Mouse (Mus musculus): ENCODE measurements around the gene Slc2a1. TPM values are rescaled to one million over a fixed set of nuclear protein-coding genes. Genes with fewer than 3 reads are reported as not detected.
A peak's percentile ranks its signal among the peaks of the same experiment; 100 is the strongest.

The Slc2a1 gene
- polyA plus RNA-seq, 1 experiment from 2014 or later = 129 TPM

GRCm38 (mm10) chr4:119147347-119147746 is 38.8 kb downstream of the Slc2a1 start:
- H3K36me3 ChIP-seq (ENCODE audit: control insufficient read depth, insufficient read depth) = no peaks in the 10 kb centered on the region
- H3K9me3 ChIP-seq (replicated peaks; ENCODE audit: control insufficient read depth, low read length) = no peaks in the 10 kb centered on the region
- no peak for ATAC-seq (replicated peaks; ENCODE audit: extremely low read depth, insufficient read depth, low FRiP score)
- H3K4me1 ChIP-seq (ENCODE audit: control insufficient read depth, insufficient read depth, low read length) = no peaks in the 10 kb centered on the region
- H3K27ac ChIP-seq (ENCODE audit: low read length) = no peak overlapping the region
- H3K27me3 ChIP-seq (ENCODE audit: control insufficient read depth, insufficient read depth, low read length) = no peaks in the 10 kb centered on the region
- H3K4me2 ChIP-seq (ENCODE audit: low read depth, low read length) = no peak overlapping the region
- no peak overlapping the region for H3K9ac ChIP-seq (ENCODE audit: low read length)
- no peak overlapping the region for H3K4me3 ChIP-seq (ENCODE audit: low read length)
- WGBS = 90% methylated on average over 5 of the region's 5 CpGs

DNA sequence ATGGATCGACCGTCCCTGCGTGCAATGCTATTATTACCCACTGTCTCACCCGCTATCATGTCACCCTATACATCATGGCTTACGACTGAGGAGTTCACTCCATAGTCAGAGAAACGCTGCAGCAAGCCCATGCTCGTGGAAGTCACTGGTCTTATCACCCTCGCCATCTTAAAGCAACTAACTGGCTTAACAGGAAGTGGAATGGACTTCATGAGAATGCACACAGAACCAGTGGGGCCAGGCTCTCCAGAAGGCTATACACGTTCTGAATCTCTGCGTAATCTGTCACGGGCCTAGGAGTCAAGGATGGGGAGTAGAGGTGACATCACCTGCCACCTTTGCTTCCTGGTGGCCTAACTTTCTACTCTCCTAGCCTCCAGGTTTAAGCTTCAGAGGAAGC is 40.2 kb downstream of the Slc2a1 start:
- H3K4me1 ChIP-seq (ENCODE audit: control insufficient read depth, insufficient read depth, low read length) = no peaks in the 10 kb centered on the region
- H3K9ac ChIP-seq (ENCODE audit: low read length) = no peak overlapping the region
- H3K4me2 ChIP-seq (ENCODE audit: low read depth, low read length) = no peak overlapping the region
- ATAC-seq (replicated peaks; ENCODE audit: extremely low read depth, insufficient read depth, low FRiP score) = no peak
- H3K27ac ChIP-seq (ENCODE audit: low read length) = no peak overlapping the region
- no peaks in the 10 kb centered on the region for H3K36me3 ChIP-seq (ENCODE audit: control insufficient read depth, insufficient read depth)
- 69% methylated on average over 11 of the region's 11 CpGs for WGBS
- H3K27me3 ChIP-seq (ENCODE audit: control insufficient read depth, insufficient read depth, low read length) = no peaks in the 10 kb centered on the region
- H3K9me3 ChIP-seq (replicated peaks; ENCODE audit: control insufficient read depth, low read length) = no peaks in the 10 kb centered on the region
- H3K4me3 ChIP-seq (ENCODE audit: low read length) = no peak overlapping the region

- H3K4me1 ChIP-seq (ENCODE audit: control insufficient read depth, insufficient read depth, low read length) = no peaks in the 10 kb centered on the region
- no peak overlapping the region for H3K27ac ChIP-seq (ENCODE audit: low read length)
- WGBS = 35% methylated on average over 2 of the region's 2 CpGs
- no peaks in the 10 kb centered on the region for H3K9me3 ChIP-seq (replicated peaks; ENCODE audit: control insufficient read depth, low read length)
- no peak overlapping the region for H3K4me2 ChIP-seq (ENCODE audit: low read depth, low read length)
- no peak for ATAC-seq (replicated peaks; ENCODE audit: extremely low read depth, insufficient read depth, low FRiP score)
- no peak overlapping the region for H3K4me3 ChIP-seq (ENCODE audit: low read length)
- no peaks in the 10 kb centered on the region for H3K27me3 ChIP-seq (ENCODE audit: control insufficient read depth, insufficient read depth, low read length)
- H3K9ac ChIP-seq (ENCODE audit: low read length) = no peak overlapping the region
- no peaks in the 10 kb centered on the region for H3K36me3 ChIP-seq (ENCODE audit: control insufficient read depth, insufficient read depth)
These were observed 48.7 kb downstream of the Slc2a1 start for GRCm38 (mm10) chr4:119157186-119157585.

DNA sequence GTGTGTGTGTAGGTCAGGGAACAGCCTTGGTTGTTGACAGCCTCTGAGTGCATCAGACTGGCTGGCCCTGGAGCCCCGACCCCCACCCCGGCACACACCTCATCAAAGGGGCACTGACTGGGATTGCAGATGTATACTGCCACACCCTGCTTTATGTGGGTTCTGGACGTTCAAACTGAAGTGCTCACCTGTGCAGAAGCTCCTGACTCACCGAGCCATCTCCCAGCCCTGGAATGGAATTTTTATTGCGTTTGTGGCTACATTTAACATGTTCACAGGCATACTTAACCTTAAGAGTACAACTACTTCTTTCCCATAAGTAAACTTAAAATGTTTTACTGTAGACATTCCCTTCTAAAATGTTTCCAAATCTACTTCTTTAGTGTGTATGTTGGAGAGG is 49.4 kb downstream of the Slc2a1 start:
- no peak for ATAC-seq (replicated peaks; ENCODE audit: extremely low read depth, insufficient read depth, low FRiP score)
- H3K4me3 ChIP-seq (ENCODE audit: low read length) = no peak overlapping the region

DNA sequence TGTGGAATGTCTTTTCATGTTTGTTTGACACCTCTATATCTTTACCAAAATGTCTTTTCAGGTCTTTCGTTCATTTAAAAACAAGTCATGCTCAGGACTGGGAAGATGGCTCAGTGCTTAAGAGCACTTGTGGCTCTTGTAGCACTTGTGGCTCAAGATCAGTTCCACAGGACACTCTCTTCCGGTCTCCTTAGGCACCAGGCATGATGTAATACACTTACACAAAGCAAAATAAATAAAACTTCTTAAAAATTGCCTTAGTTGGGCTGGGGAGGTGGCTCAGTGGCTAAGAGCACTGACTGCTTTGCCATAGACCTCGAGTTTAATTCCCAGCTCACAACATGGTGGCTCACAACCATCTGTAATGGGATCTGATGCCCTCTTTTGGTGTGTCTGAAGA is 52.8 kb downstream of the Slc2a1 start:
- Histone ChIP-seq H3K36me3 (ENCODE audit: control insufficient read depth, insufficient read depth) (no peaks in the 10 kb centered on the region), H3K4me3 (ENCODE audit: low read length) (no peak overlapping the region), H3K4me1 (ENCODE audit: control insufficient read depth, insufficient read depth, low read length) (no peaks in the 10 kb centered on the region), H3K9me3 (replicated peaks; ENCODE audit: control insufficient read depth, low read length) (no peaks in the 10 kb centered on the region), H3K27ac (ENCODE audit: low read length) (no peak overlapping the region), H3K27me3 (ENCODE audit: control insufficient read depth, insufficient read depth, low read length) (no peaks in the 10 kb centered on the region), H3K9ac (ENCODE audit: low read length) (no peak overlapping the region), H3K4me2 (ENCODE audit: low read depth, low read length) (no peak overlapping the region)
- 68% methylated on average over 3 of the region's 3 CpGs for WGBS
- ATAC-seq (replicated peaks; ENCODE audit: extremely low read depth, insufficient read depth, low FRiP score) = no peak

More for the DNA sequence above, 49.4 kb downstream of the Slc2a1 start:
- 61% methylated on average over 5 of the region's 5 CpGs for WGBS
- Histone ChIP-seq H3K4me2 (ENCODE audit: low read depth, low read length) (no peak overlapping the region), H3K36me3 (ENCODE audit: control insufficient read depth, insufficient read depth) (no peaks in the 10 kb centered on the region), H3K27me3 (ENCODE audit: control insufficient read depth, insufficient read depth, low read length) (no peaks in the 10 kb centered on the region), H3K4me1 (ENCODE audit: control insufficient read depth, insufficient read depth, low read length) (no peaks in the 10 kb centered on the region), H3K27ac (ENCODE audit: low read length) (no peak overlapping the region), H3K9ac (ENCODE audit: low read length) (no peak overlapping the region), H3K9me3 (replicated peaks; ENCODE audit: control insufficient read depth, low read length) (no peaks in the 10 kb centered on the region)

GRCm38 (mm10) chr4:119162990-119163389 is 54.5 kb downstream of the Slc2a1 start:
- Histone ChIP-seq H3K4me1 (ENCODE audit: control insufficient read depth, insufficient read depth, low read length) (no peaks in the 10 kb centered on the region), H3K27ac (ENCODE audit: low read length) (no peak overlapping the region), H3K4me3 (ENCODE audit: low read length) (no peak overlapping the region), H3K36me3 (ENCODE audit: control insufficient read depth, insufficient read depth) (no peaks in the 10 kb centered on the region), H3K27me3 (ENCODE audit: control insufficient read depth, insufficient read depth, low read length) (no peaks in the 10 kb centered on the region), H3K9ac (ENCODE audit: low read length) (no peak overlapping the region), H3K4me2 (ENCODE audit: low read depth, low read length) (no peak overlapping the region), H3K9me3 (replicated peaks; ENCODE audit: control insufficient read depth, low read length) (no peaks in the 10 kb centered on the region)
- ATAC-seq (replicated peaks; ENCODE audit: extremely low read depth, insufficient read depth, low FRiP score) = no peak
- 81% methylated on average over 4 of the region's 4 CpGs for WGBS

DNA sequence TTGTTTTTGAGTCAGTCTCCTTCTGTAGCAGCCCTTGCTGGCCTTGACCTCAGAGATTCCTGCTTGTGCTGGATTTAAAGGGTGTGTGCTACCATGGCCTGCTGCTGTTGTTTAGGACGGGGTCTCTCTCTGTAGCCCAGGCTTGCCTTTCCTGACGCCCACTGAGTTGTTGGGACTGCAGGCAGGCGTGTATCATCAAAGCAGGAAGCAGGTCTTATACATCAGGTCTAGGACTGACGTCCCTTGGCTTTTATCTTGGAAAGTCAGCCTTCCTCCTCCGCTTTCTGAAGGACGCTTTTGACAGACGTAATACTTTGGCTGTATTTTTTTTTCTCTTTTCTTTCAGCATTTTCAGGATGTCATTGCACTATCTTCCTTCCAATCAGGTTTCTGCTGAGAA is 57.4 kb downstream of the Slc2a1 start:
- Histone ChIP-seq H3K27me3 (ENCODE audit: control insufficient read depth, insufficient read depth, low read length) (no peaks in the 10 kb centered on the region), H3K27ac (ENCODE audit: low read length) (no peak overlapping the region), H3K36me3 (ENCODE audit: control insufficient read depth, insufficient read depth) (peaks cover 17% of the 10 kb centered on the region), H3K4me3 (ENCODE audit: low read length) (no peak overlapping the region), H3K9me3 (replicated peaks; ENCODE audit: control insufficient read depth, low read length) (no peaks in the 10 kb centered on the region), H3K4me1 (ENCODE audit: control insufficient read depth, insufficient read depth, low read length) (no peaks in the 10 kb centered on the region), H3K9ac (ENCODE audit: low read length) (no peak overlapping the region), H3K4me2 (ENCODE audit: low read depth, low read length) (no peak overlapping the region)
- ATAC-seq (replicated peaks; ENCODE audit: extremely low read depth, insufficient read depth, low FRiP score) = no peak
- WGBS = 62% methylated on average over 7 of the region's 7 CpGs

DNA sequence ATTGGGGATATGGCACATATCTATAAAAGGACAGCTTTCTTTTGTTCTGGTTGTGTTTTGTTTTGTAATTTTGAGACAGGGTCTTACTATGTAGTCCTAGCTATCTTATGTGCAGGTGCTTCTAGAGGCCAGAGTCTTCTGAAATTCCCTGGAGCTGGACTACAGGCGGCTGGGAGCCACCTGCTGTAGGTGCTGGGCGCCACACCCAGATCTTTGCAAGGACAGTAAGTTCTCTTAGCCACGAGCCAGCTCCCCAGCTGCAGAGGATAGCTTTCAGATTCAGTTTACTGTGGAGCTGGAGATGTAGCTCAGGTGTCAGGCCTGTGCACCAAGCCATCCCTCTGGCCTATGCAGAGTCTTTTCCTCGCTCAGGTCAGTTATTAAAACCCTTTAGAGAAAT is 58.6 kb downstream of the Slc2a1 start:
- H3K4me1 ChIP-seq (ENCODE audit: control insufficient read depth, insufficient read depth, low read length) = peaks cover 8% of the 10 kb centered on the region
- WGBS = 85% methylated on average over 4 of the region's 4 CpGs

GRCm38 (mm10) chr4:119167663-119168062 is 59.2 kb downstream of the Slc2a1 start:
- 6% methylated on average over 4 of the region's 4 CpGs for WGBS
- H3K9ac ChIP-seq (ENCODE audit: low read length) = no peak overlapping the region
- H3K4me1 ChIP-seq (ENCODE audit: control insufficient read depth, insufficient read depth, low read length) = peaks cover 14% of the 10 kb centered on the region
- ATAC-seq (replicated peaks; ENCODE audit: extremely low read depth, insufficient read depth, low FRiP score) = peak; percentile 51; the same call in 1 of the 2 replicates
- H3K36me3 ChIP-seq (ENCODE audit: control insufficient read depth, insufficient read depth) = peaks cover 17% of the 10 kb centered on the region
- no peak overlapping the region for H3K4me3 ChIP-seq (ENCODE audit: low read length)
- no peaks in the 10 kb centered on the region for H3K9me3 ChIP-seq (replicated peaks; ENCODE audit: control insufficient read depth, low read length)
- no peak overlapping the region for H3K27ac ChIP-seq (ENCODE audit: low read length)
- H3K27me3 ChIP-seq (ENCODE audit: control insufficient read depth, insufficient read depth, low read length) = no peaks in the 10 kb centered on the region
- no peak overlapping the region for H3K4me2 ChIP-seq (ENCODE audit: low read depth, low read length)

More for the DNA sequence above, 58.6 kb downstream of the Slc2a1 start:
- Histone ChIP-seq H3K27me3 (ENCODE audit: control insufficient read depth, insufficient read depth, low read length) (no peaks in the 10 kb centered on the region), H3K4me3 (ENCODE audit: low read length) (no peak overlapping the region), H3K9ac (ENCODE audit: low read length) (no peak overlapping the region), H3K4me2 (ENCODE audit: low read depth, low read length) (no peak overlapping the region), H3K36me3 (ENCODE audit: control insufficient read depth, insufficient read depth) (peaks cover 17% of the 10 kb centered on the region), H3K27ac (ENCODE audit: low read length) (no peak overlapping the region), H3K9me3 (replicated peaks; ENCODE audit: control insufficient read depth, low read length) (no peaks in the 10 kb centered on the region)
- no peak for ATAC-seq (replicated peaks; ENCODE audit: extremely low read depth, insufficient read depth, low FRiP score)

Data from heart, embryonic 16.5 days (tissue).